ENCODE assay signal across 10 mouse cellular contexts in genomic region chr3:88002291-88002976, GRCm38 (mm10). TPM values are rescaled to one million over a fixed set of nuclear protein-coding genes. Genes with fewer than 3 reads are reported as not detected.
A peak's percentile ranks its signal among the peaks of the same experiment; 100 is the strongest.
DNase-seq lines count a peak whose midpoint lies in the region; ATAC-seq and TF ChIP-seq lines count a peak whose summit lies in the region.
"Had no signal": no experiment of that assay in that cellular context is flagged by ENCODE, and none has a peak within 500 bp of the region (broad histone marks: within the 10 kb centered on the region; RNA-seq: fewer than 3 reads in every experiment).

No protein-coding gene starts in this region.

- H3K36me3 ChIP-seq in heart, embryonic 14.5 days (ENCODE audit: control insufficient read depth, insufficient read depth, low read length): no peaks in the 10 kb centered on the region
- no peaks in the 10 kb centered on the region for H3K36me3 ChIP-seq in forebrain, embryonic 14.5 days (ENCODE audit: control insufficient read depth, insufficient read depth, low read length)
- H3K36me3 ChIP-seq: liver, embryonic 12.5 days had no signal

- 0 out of 2 replicates have a peak overlapping the region, but pooled peaks have one; percentile 5 for H3K4me2 ChIP-seq in heart, embryonic 14.5 days (ENCODE audit: low read length)
- peak overlapping the region; percentile 21; the same call in 1 of the 2 replicates for H3K4me2 ChIP-seq in forebrain, embryonic 14.5 days (ENCODE audit: low read length)
- H3K4me2 ChIP-seq: liver, embryonic 12.5 days had no signal

- H3K9ac ChIP-seq in heart, embryonic 14.5 days (ENCODE audit: low read length): no peak overlapping the region
- no peak overlapping the region for H3K9ac ChIP-seq in forebrain, embryonic 14.5 days (ENCODE audit: low read length)
- H3K9ac ChIP-seq: liver, embryonic 12.5 days had no signal

- no peak overlapping the region for H3K4me3 ChIP-seq in heart, embryonic 14.5 days (ENCODE audit: control insufficient read depth in 1 of 2, insufficient read depth in 1 of 2, low read depth in 1 of 2, low read length in 2 of 2)
- H3K4me3 ChIP-seq in forebrain, embryonic 14.5 days (ENCODE audit: low read depth, low read length): no peak overlapping the region
- H3K4me3 ChIP-seq in left cerebral cortex, adult 2 months: no peak overlapping the region
- H3K4me3 ChIP-seq: liver, embryonic 12.5 days had no signal

- no peak for DNase-seq in heart, adult 11 months
- DNase-seq in MN1 (ENCODE audit: low spot score): peak; percentile 70
- peak; percentile 52 for DNase-seq in forebrain, embryonic 14.5 days (ENCODE audit: low spot score)
- DNase-seq in lung, postnatal 4 days: peak; percentile 41 to 77
- no peak for DNase-seq in left cerebral cortex, adult 2 months (ENCODE audit: extremely low spot score in 1 of 2, low spot score in 2 of 2)
- no peak for DNase-seq in urinary bladder, adult 2 months (ENCODE audit: low spot score)
- no peak for DNase-seq in layer of hippocampus, postnatal 14 days (ENCODE audit: low spot score in 2 of 2)

- peaks cover 73% of the 10 kb centered on the region for H3K27me3 ChIP-seq in heart, embryonic 14.5 days (ENCODE audit: control insufficient read depth, insufficient read depth, low read length)
- H3K27me3 ChIP-seq in forebrain, embryonic 14.5 days (replicated peaks; ENCODE audit: control insufficient read depth, insufficient read depth, low read length): peaks cover 54% of the 10 kb centered on the region

- TF ChIP-seq CTCF in left cerebral cortex, adult 2 months (IDR thresholded peaks at IDR 0.05): no peak; the same call in 1 of the 2 replicates

- no peak for ATAC-seq in heart, embryonic 14.5 days (ENCODE audit: insufficient number of reproducible peaks, insufficient read depth, low FRiP score, low read depth)
- peak; percentile 62 for ATAC-seq in forebrain, embryonic 14.5 days
- ATAC-seq: liver, embryonic 12.5 days had no signal

- WGBS in heart, embryonic 14.5 days: 3% methylated on average over 17 of the region's 17 CpGs
- 4% methylated on average over 16 of the region's 17 CpGs for WGBS in forebrain, embryonic 14.5 days

- peaks cover 3% of the 10 kb centered on the region; the same call in 1 of the 2 replicates for H3K9me3 ChIP-seq in heart, embryonic 14.5 days (ENCODE audit: control insufficient read depth, low read length)
- H3K9me3 ChIP-seq in forebrain, embryonic 14.5 days (replicated peaks; ENCODE audit: control insufficient read depth, low read length): no peaks in the 10 kb centered on the region

- peaks cover 10 to 22% of the 10 kb centered on the region in 2 experiments for H3K4me1 ChIP-seq in heart, embryonic 14.5 days (ENCODE audit: control insufficient read depth in 2 of 2, insufficient read depth in 2 of 2, low read length in 2 of 2)
- peaks cover 13% of the 10 kb centered on the region for H3K4me1 ChIP-seq in forebrain, embryonic 14.5 days (ENCODE audit: control insufficient read depth, insufficient read depth, low read length)

- intact Hi-C loops in left cerebral cortex, adult 2 months (cut with DNase I): no loop called here

- no peak overlapping the region for H3K27ac ChIP-seq in heart, embryonic 14.5 days (replicated peaks in 1 of 2; ENCODE audit: control insufficient read depth in 1 of 2, insufficient read depth in 1 of 2, low read depth in 2 of 2, low read length in 2 of 2)
- 0 out of 2 replicates have a peak overlapping the region, but pooled peaks have one; percentile 36 for H3K27ac ChIP-seq in forebrain, embryonic 14.5 days (ENCODE audit: low read depth, low read length)
- H3K27ac ChIP-seq in left cerebral cortex, adult 2 months: no peak overlapping the region
- H3K27ac ChIP-seq: liver, embryonic 12.5 days had no signal

RNA-seq across cellular contexts. Expression of gene Bcan, which starts 2.4 kb away (rescaled TPM):
- polyA plus RNA-seq in heart, embryonic 14.5 days (2014; fragmentation: Nextera tagmentation; extraction: Ambion mirVana): 0.31 TPM in 1 of 2 replicates, not detected in the other
- polyA plus RNA-seq in forebrain, embryonic 14.5 days (2014; fragmentation: Nextera tagmentation; extraction: Ambion mirVana): 13.5 and 21.9 TPM in 2 replicates
- 100 to 1,000 TPM; 241 to 256 TPM for total RNA-seq in left cerebral cortex, adult 2 months (2021)
- polyA plus RNA-seq in urinary bladder, adult 2 months (2012; rRNA removed): 0.15 and 0.28 TPM in 2 replicates
- 100 to 1,000 TPM; 421 to 446 TPM for total RNA-seq in layer of hippocampus, postnatal 14 days (2021)
- polyA plus RNA-seq: liver, embryonic 12.5 days had no signal

RNA-seq across cellular contexts. Expression of gene Hapln2, which starts 24.9 kb away (rescaled TPM):
- polyA plus RNA-seq in heart, embryonic 14.5 days (2014; fragmentation: Nextera tagmentation; extraction: Ambion mirVana): 0.58 TPM in 1 of 2 replicates, not detected in the other
- polyA plus RNA-seq in forebrain, embryonic 14.5 days (2014; fragmentation: Nextera tagmentation; extraction: Ambion mirVana): 0.52 TPM in 1 of 2 replicates, not detected in the other
- 10 to 100 TPM; 11.3 to 13.5 TPM for total RNA-seq in left cerebral cortex, adult 2 months (2021)
- polyA plus RNA-seq in urinary bladder, adult 2 months (2012; rRNA removed): 0.06 TPM in 1 of 2 replicates, not detected in the other
- total RNA-seq in layer of hippocampus, postnatal 14 days (2021): 1 to 10 TPM; 1.8 to 1.9 TPM
- total RNA-seq: heart, adult 18-20 months had no signal
- polyA plus RNA-seq: liver, embryonic 12.5 days had no signal

RNA-seq across cellular contexts. Expression of gene Nes, which starts 31.6 kb away (rescaled TPM):
- polyA plus RNA-seq in heart, embryonic 14.5 days (2014; fragmentation: Nextera tagmentation; extraction: Ambion mirVana): 9.8 and 10.7 TPM in 2 replicates
- 23.1 and 27.8 TPM in 2 replicates for polyA plus RNA-seq in forebrain, embryonic 14.5 days (2014; fragmentation: Nextera tagmentation; extraction: Ambion mirVana)
- 1 to 10 TPM; 5.7 to 6.2 TPM for total RNA-seq in left cerebral cortex, adult 2 months (2021)
- polyA plus RNA-seq in urinary bladder, adult 2 months (2012; rRNA removed): 3.7 and 5.3 TPM in 2 replicates
- 10 to 100 TPM in 1 of 2 experiments, 1 to 10 TPM in 1; 9.0 to 11.0 TPM for total RNA-seq in layer of hippocampus, postnatal 14 days (2021)

RNA-seq across cellular contexts. Expression of gene Gpatch4, which starts 40.5 kb away (rescaled TPM):
- 14.7 and 16.7 TPM in 2 replicates for polyA plus RNA-seq in heart, embryonic 14.5 days (2014; fragmentation: Nextera tagmentation; extraction: Ambion mirVana)
- 22.9 and 25.2 TPM in 2 replicates for polyA plus RNA-seq in forebrain, embryonic 14.5 days (2014; fragmentation: Nextera tagmentation; extraction: Ambion mirVana)
- 10 to 100 TPM; 17.5 to 19.1 TPM for total RNA-seq in left cerebral cortex, adult 2 months (2021)
- polyA plus RNA-seq in urinary bladder, adult 2 months (2012; rRNA removed): 5.6 and 9.7 TPM in 2 replicates
- 10 to 100 TPM; 13.5 to 16.5 TPM for total RNA-seq in layer of hippocampus, postnatal 14 days (2021)

RNA-seq across cellular contexts. Expression of gene Crabp2, which starts 54.0 kb away (rescaled TPM):
- polyA plus RNA-seq in heart, embryonic 14.5 days (2014; fragmentation: Nextera tagmentation; extraction: Ambion mirVana): 1.6 and 2.4 TPM in 2 replicates
- polyA plus RNA-seq in forebrain, embryonic 14.5 days (2014; fragmentation: Nextera tagmentation; extraction: Ambion mirVana): 32.8 and 35.9 TPM in 2 replicates
- 1 to 10 TPM; 4.5 to 8.2 TPM for total RNA-seq in left cerebral cortex, adult 2 months (2021)
- 0.91 and 1.4 TPM in 2 replicates for polyA plus RNA-seq in urinary bladder, adult 2 months (2012; rRNA removed)
- 1 to 10 TPM; 2.0 to 2.2 TPM for total RNA-seq in layer of hippocampus, postnatal 14 days (2021)
- total RNA-seq: heart, adult 18-20 months had no signal

Comparison
In these comparisons a context has a peak if more than half of its experiments do, and no peak if none do; other contexts are left out.
1. DNase-seq: peak in MN1 (single experiment), forebrain, embryonic 14.5 days (single experiment) and lung, postnatal 4 days (2 of 2); none in heart, adult 11 months (single experiment), left cerebral cortex, adult 2 months (0 of 2), urinary bladder, adult 2 months (single experiment) and layer of hippocampus, postnatal 14 days (0 of 2).
2. RNA of gene Bcan, which starts 2.4 kb away (polyA plus RNA-seq): 13.5 to 21.9 TPM in forebrain, embryonic 14.5 days; 0.31 TPM in heart, embryonic 14.5 days and 0.15 to 0.28 TPM in urinary bladder, adult 2 months; every median in the first group is over 10 times any median in the second.